Mouse (Mus musculus) testis, adult 10 weeks (tissue): ENCODE measurements around the gene Ccdc120. TPM values are rescaled to one million over a fixed set of nuclear protein-coding genes. Genes with fewer than 3 reads are reported as not detected.

Source experiments
- polyA plus RNA-seq: library from polyadenylated mRNA; stranded (reverse); fragments of 350-450 nt; fragmentation: Illumina TruSeq; extraction: RNeasy Lipid Tissue Mini Kit (QIAGEN cat#74804); gene quantifications from one replicate; pipeline ENCODE4 v1.2.3, GENCODE M21; 2014; ENCODE audit warnings: low read depth, low replicate concordance

Gene Ccdc120
- 0.25 TPM for polyA plus RNA-seq

DNA sequence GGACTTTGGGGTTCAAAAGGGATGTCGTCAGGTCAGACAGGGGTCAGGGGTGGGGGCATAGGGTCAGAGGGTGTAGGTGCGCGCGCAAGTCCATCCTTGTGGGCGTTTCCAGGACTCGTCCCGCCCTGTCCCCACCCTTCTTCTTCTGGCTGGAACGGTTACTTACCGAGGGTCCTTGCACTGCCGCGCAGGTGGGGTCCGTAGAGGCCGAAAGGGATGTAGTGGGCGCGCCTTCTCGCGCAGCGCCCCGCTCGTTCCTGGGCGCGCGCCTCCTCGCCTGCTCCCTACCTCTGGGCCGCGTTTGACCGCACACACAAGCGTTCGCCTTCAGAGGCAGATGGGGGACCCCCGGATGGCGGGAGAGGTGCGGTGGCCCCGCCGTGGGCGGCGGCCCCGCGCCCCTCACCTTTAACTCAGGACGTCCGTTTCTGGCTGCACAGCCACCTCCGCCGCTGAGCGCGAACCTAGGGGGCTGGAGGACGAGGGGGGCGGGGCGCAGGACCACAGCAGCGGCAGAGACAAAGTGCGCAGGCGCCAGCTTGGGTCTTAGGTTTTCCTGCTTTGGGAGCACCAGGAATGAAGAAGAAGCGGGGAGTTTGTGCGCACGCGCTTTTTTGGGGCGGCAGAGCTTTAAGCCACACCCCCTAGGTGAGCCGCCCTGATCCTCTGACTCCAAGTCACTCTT, at the start of gene Ccdc120:
Gene Ccdc120, minus strand, starts transcription at position 474 of the 685 bp plus-strand sequence.

DNA sequence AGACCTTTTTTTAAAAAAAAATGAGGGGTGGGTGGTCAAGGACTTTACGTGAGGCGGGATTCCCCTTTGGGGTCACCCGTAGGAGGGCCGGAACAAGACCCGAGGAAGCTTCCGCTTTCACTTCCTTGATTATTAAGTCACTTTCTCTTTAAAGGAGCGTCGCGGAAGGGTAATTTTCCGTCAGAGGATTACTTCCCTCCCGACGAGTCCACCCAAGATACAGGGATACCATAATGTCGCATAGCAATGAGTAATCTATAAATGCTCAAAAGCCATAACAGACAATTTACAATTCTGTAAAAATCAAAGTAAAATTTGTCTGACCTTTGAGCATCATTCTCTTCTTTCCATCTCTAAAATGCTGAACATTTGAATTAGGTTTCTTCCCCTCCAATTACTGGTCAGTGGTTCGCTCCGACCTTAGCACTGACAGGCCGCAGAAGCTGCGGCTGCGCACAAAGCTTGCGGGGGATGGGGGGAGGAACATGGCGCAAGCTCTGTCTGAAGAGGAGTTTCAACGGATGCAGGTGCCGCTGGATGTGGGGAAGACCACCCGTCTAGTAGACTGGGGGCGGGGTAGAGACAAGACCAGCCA, 38.9 kb upstream of the Ccdc120 start, which contains the start of gene Gripap1:
Gene Gripap1, plus strand, starts transcription at position 224 of the 595 bp plus-strand sequence.

DNA sequence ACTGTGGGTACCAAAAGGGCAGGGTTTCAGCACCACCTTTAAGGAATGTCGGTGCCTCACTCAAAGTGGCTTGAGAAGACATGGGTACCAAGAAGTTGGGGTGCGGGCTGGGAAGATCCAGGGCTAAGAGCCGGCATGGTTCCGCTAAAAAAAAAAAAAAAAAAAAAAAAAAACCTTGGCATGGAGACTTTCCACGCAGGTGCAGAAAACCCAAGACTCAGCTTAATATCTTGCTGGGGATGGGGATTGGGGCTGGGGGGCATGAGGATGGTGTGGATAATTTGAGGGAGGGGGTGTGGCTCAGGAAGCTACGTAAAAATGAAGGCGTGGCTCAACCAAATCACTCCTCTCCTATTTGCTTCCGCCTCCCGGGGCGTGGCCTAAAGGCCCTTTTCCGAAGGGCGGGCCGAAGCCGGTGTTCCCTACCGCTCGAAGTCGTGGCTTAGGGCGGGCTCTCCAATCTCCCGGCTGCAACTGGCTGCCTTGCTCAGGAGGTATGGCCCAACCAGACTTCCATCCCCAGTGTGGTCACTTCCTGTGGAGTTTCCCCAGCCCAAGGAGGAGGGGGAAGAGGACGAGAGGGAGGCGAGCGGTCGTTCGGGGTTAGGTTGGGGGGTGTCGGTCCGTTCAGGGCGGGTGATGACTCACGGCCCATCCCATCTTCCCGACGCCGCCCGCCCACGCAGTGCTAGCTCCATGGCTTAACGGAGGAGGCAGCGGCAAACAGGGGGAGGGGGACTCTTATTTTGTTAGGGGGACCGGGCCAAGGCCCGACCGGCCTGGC, 11.6 kb upstream of the Ccdc120 start, which contains the start of gene Tfe3:
Gene Tfe3, plus strand, starts transcription at position 424 of the 784 bp plus-strand sequence.

DNA sequence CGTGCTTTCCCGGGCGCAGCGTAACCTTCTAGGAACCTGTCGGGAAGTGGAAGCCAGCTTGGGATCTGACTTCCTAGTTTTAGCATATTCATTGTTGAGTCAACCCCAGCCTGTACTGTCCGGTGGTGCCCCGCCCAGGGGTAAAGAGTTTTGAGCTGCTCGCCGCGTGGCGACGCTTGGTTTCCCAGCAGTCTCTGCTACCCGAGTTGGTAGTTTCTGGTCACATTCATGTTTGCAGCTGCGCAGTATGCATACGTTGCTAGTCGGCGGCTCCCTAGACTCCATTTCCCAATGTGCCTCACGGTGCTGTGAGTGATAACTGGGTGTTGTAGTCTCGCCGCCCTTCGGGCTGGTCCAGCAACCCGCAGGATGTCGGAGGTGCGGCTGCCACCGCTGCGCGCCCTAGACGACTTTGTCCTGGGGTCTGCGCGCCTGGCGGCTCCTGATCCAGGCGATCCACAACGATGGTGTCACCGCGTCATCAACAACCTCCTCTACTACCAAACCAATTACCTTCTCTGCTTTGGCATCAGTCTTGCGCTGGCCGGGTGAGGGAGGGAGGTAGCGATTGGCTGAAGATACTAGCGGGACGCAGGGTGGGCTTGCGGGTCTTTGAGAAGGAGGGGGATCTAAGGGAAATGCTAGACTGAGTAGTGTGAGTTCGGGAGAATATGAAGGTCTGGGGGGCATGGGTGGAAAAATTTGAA, 22.3 kb downstream of the Ccdc120 start, which contains the start of gene Praf2:
Gene Praf2, plus strand, starts transcription at position 225 of the 707 bp plus-strand sequence.

DNA sequence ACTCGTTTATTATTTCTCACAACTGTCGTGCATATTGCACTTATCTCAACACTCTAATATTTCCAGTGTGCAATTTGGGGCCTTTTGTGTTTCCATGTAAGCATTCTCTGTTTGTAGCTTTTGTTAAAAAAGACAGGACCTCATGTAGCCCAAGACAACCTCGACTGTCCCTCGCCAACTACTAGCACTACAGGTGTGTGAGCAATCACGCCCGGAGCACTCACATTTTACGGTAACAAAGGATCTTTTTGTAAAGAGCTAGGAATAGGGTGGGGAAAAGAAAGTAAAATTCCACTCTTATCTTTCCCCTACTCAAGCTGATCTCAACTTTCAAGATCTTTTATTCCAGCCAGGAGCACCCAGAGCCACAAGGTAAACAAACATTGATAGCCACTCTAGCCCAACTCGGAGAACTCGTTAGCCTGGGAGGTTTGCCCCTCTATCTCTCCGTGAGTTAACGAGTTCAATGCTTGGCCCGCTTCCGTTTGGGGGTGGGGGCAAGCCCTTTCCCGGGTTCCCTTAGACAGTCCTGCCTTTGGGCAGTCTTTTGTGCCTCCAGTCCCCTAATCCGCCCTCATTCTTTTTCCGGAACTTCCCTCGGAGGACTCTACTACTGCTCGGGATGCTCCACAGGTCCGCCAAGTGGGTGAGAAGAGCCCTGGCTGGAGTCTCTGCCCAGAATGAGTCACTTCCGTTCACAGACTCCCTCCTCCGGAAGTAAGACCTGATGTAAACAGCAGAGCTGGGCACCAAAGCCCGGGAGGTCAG, 29.0 kb downstream of the Ccdc120 start, which contains the start of gene Gm45208:
Gene Gm45208, plus strand, starts transcription at position 732 of the 768 bp plus-strand sequence.

DNA sequence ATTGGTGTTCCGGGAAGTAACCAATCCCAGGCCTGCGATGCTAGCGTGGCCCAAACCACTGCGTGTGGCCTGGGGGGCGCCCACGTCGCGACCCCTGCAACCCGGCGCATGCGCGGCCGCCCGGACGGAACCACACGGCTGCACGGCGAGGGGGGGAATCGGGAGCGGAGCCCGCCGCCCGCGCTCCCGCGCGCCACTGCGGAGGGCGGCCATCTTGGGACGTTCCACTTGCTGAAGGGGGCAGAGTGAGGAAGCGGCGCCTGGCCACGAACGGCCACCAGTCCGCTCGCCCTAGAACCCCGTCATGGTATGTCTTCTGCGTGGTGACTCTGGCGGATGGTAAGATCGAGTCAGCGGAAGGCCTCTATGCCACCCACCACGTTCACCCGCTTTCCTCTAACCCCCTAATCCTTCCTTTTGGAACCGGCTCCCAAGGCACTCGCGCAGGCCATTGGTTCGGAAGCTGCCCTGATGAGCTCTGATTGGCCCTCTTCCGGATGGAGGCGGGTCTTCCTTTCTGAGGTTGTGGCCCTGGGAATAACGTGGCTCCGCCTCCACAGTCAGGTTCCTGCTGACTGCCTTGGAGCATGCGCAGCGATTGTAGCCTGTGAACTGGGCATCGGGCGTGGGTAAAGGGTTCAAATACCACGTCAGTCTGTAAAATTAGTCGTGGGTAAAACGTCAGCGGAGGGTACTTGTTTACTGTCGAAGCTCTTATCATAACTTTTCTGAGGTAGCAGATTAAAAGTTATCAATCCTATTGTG, 36.4 kb downstream of the Ccdc120 start, which contains the start of gene Wdr45:
Gene Wdr45, plus strand, starts transcription at position 199 of the 765 bp plus-strand sequence.

DNA sequence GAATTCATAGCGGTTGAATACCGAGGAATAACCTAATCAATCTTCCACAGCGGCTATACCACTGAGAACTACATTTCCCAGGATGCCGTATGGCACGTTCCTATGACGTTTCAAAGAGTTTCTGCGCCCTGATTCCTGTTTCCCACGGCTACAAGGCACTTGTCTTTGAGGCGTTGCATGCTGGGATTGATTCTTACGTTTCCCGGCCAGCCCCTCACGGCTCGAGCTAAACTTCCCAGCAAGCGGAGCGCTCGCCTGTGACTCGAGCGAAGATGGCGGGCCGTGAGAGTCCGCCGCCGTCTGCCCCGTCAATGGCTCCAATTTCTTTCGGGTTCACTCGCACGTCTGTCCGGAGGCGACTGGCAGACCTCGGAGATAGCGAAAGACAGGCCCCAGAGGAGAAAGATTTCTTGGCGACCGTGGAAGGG, 53.7 kb downstream of the Ccdc120 start, which contains the start of gene Gpkow:
Gene Gpkow, plus strand, starts transcription at position 178 of the 428 bp plus-strand sequence.

Other genes starting within 250 kb of the Ccdc120 start
- gene Foxp3, start 177.3 kb downstream of the Ccdc120 start, polyA plus RNA-seq: not detected
- gene Ppp1r3f, start 176.6 kb downstream of the Ccdc120 start, polyA plus RNA-seq: 1.6 TPM
- 0.13 TPM for gene Ccdc22, start 145.4 kb downstream of the Ccdc120 start, polyA plus RNA-seq
- not detected for gene Cacna1f, start 143.8 kb downstream of the Ccdc120 start, polyA plus RNA-seq
- 0.15 TPM for gene Syp, start 112.4 kb downstream of the Ccdc120 start, polyA plus RNA-seq
- gene Prickle3, start 93.6 kb downstream of the Ccdc120 start, polyA plus RNA-seq: 0.69 TPM
- 3.8 TPM for gene Plp2, start 79.5 kb downstream of the Ccdc120 start, polyA plus RNA-seq
- gene Magix, start 69.7 kb downstream of the Ccdc120 start, polyA plus RNA-seq: not detected
- gene Gpkow, start 53.8 kb downstream of the Ccdc120 start, polyA plus RNA-seq: 14.2 TPM
- gene Wdr45, start 36.6 kb downstream of the Ccdc120 start, polyA plus RNA-seq: 1.1 TPM
- gene Gm45208, start 28.7 kb downstream of the Ccdc120 start, polyA plus RNA-seq: not detected
- 0.57 TPM for gene Praf2, start 22.5 kb downstream of the Ccdc120 start, polyA plus RNA-seq
- gene Tfe3, start 11.7 kb upstream of the Ccdc120 start, polyA plus RNA-seq: 8.1 TPM
- gene Gripap1, start 38.9 kb upstream of the Ccdc120 start, polyA plus RNA-seq: 10.5 TPM
- 0.41 TPM for gene Kcnd1, start 71.4 kb upstream of the Ccdc120 start, polyA plus RNA-seq
- 12.9 TPM for gene Otud5, start 90.5 kb upstream of the Ccdc120 start, polyA plus RNA-seq
- gene Pim2, start 127.4 kb upstream of the Ccdc120 start, polyA plus RNA-seq: 3.4 TPM
- gene Slc35a2, start 133.1 kb upstream of the Ccdc120 start, polyA plus RNA-seq: 1.7 TPM
- 2.6 TPM for gene Pqbp1, start 148.4 kb upstream of the Ccdc120 start, polyA plus RNA-seq
- gene Timm17b, start 148.5 kb upstream of the Ccdc120 start, polyA plus RNA-seq: 1.5 TPM
- not detected for gene Gm10491, start 156.9 kb upstream of the Ccdc120 start, polyA plus RNA-seq
- gene Gm10490, start 158.6 kb upstream of the Ccdc120 start, polyA plus RNA-seq: not detected
- gene Pcsk1n, start 168.9 kb upstream of the Ccdc120 start, polyA plus RNA-seq: not detected
- gene Eras, start 177.7 kb upstream of the Ccdc120 start, polyA plus RNA-seq: 0.20 TPM
- gene Hdac6, start 197.0 kb upstream of the Ccdc120 start, polyA plus RNA-seq: 9.8 TPM
- 3.4 TPM for gene Gata1, start 227.2 kb upstream of the Ccdc120 start, polyA plus RNA-seq